ENCODE assay signal across 7 mouse cellular contexts in the genomic region with DNA sequence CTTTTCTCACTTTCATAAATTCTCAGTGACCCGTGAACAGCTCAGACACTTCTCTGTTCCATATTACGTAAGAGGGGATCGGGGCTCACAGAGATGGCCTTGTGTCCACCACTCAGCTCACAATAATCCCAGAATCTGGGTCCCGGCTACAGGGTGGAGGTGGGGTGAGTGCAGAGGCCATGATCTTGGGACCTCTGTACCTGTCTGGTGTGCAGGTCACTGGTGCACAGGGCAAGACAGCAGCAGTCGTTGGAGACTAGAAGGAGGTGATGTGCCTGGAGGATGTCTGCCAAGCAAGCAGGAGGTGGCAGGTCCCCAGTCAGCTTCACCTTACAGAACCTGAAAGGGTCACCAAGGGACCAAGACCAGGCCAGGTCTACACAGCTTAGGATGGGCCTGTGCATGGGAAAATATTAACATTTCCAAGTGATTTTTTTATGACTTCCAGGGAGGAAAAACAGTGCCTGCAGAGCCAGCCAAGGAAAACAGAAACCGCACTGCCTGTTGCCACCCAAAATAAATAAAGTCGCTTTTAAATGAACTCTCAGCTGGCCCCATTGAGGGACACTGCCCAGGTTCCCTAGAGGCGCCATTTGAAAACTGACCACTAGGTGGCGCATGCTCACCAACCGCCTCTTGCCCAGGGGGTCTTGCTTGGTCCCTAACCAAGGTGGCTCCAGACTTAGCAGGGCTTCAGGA. TPM values are rescaled to one million over a fixed set of nuclear protein-coding genes. Genes with fewer than 3 reads are reported as not detected.
DNase-seq lines count a peak whose midpoint lies in the region; ATAC-seq and TF ChIP-seq lines count a peak whose summit lies in the region.

No protein-coding gene starts in this region.

- H3K27me3 ChIP-seq in testis, adult 2 months (ENCODE audit: control insufficient read depth, insufficient read depth, low read length) = no peaks in the 10 kb centered on the region
- H3K27me3 ChIP-seq in heart, embryonic 10.5 days (ENCODE audit: insufficient read depth, poor library complexity, severe bottlenecking) = peaks cover 25% of the 10 kb centered on the region
- H3K27me3 ChIP-seq in midbrain, embryonic 14.5 days (ENCODE audit: control insufficient read depth, insufficient read depth, low read length) = no peaks in the 10 kb centered on the region

- H3K36me3 ChIP-seq in testis, adult 2 months (ENCODE audit: control insufficient read depth, insufficient read depth, low read length) = no peaks in the 10 kb centered on the region
- no peaks in the 10 kb centered on the region for H3K36me3 ChIP-seq in heart, embryonic 10.5 days
- H3K36me3 ChIP-seq in midbrain, embryonic 14.5 days (ENCODE audit: control insufficient read depth, insufficient read depth, low read length) = no peaks in the 10 kb centered on the region

- no peak overlapping the region for H3K9ac ChIP-seq in midbrain, embryonic 14.5 days (replicated peaks; ENCODE audit: low read length)

- no peaks in the 10 kb centered on the region for H3K9me3 ChIP-seq in heart, embryonic 10.5 days
- H3K9me3 ChIP-seq in midbrain, embryonic 14.5 days (ENCODE audit: control insufficient read depth, low read length) = no peaks in the 10 kb centered on the region

- no peak for TF ChIP-seq POLR2A in testis, adult 2 months (IDR thresholded peaks at IDR 0.05; ENCODE audit: control insufficient read depth, low read depth, low read length)

- whole genome bisulfite sequencing in heart, embryonic 10.5 days = 45% methylated on average over 10 of the region's 10 CpGs
- WGBS in midbrain, embryonic 14.5 days = 47% methylated on average over 10 of the region's 10 CpGs

- no peak overlapping the region for H3K27ac ChIP-seq in testis, adult 2 months (ENCODE audit: control insufficient read depth, insufficient read depth, low read depth, low read length)
- H3K27ac ChIP-seq in heart, embryonic 10.5 days = no peak overlapping the region
- no peak overlapping the region for H3K27ac ChIP-seq in midbrain, embryonic 14.5 days (replicated peaks; ENCODE audit: low read depth, low read length)

- no peak for DNase-seq in testis, postnatal 14 days (ENCODE audit: low spot score)
- DNase-seq in c-Kit-positive CD71-negative TER-119-negative erythroid progenitor cells, embryonic 14.5 days (ENCODE audit: low read depth) = peak; percentile 39
- DNase-seq in heart, embryonic 10.5 days (ENCODE audit: low spot score) = peak; percentile 78
- DNase-seq in kidney, postnatal 10 days = peak; percentile 73
- peak; percentile 71 for DNase-seq in midbrain, embryonic 14.5 days
- no peak for DNase-seq in cerebellum, adult 8-10 months

- H3K4me2 ChIP-seq in midbrain, embryonic 14.5 days (ENCODE audit: low read length) = no peak overlapping the region

- no peak for ATAC-seq in midbrain, embryonic 14.5 days (ENCODE audit: low FRiP score, low TSS enrichment)

- TF ChIP-seq CTCF in testis, adult 2 months (IDR thresholded peaks at IDR 0.05; ENCODE audit: control insufficient read depth, insufficient read depth, insufficient replicate concordance, low read depth, low read length) = peak; percentile 95

- H3K4me3 ChIP-seq in testis, adult 2 months (ENCODE audit: control insufficient read depth, low read depth, low read length) = no peak overlapping the region
- no peak overlapping the region for H3K4me3 ChIP-seq in heart, embryonic 10.5 days
- no peak overlapping the region for H3K4me3 ChIP-seq in midbrain, embryonic 14.5 days (replicated peaks; ENCODE audit: low read depth, low read length)

- no peaks in the 10 kb centered on the region for H3K4me1 ChIP-seq in testis, adult 2 months (ENCODE audit: control insufficient read depth, insufficient read depth, low read length)
- no peaks in the 10 kb centered on the region for H3K4me1 ChIP-seq in heart, embryonic 10.5 days
- no peaks in the 10 kb centered on the region for H3K4me1 ChIP-seq in midbrain, embryonic 14.5 days (ENCODE audit: control insufficient read depth, insufficient read depth, low read length)

RNA-seq across cellular contexts. Expression of a gene that starts 0.7 kb away (rescaled TPM):
- polyA plus RNA-seq in testis, adult 2 months (2012; rRNA removed) = 0.30 and 0.40 TPM in 2 replicates
- not detected in 2 replicates for polyA plus RNA-seq in heart, embryonic 10.5 days (2016; fragmentation: Nextera tagmentation; extraction: Ambion mirVana)
- 1.7 TPM in 1 of 2 replicates, not detected in the other for polyA plus RNA-seq in midbrain, embryonic 14.5 days (2014; fragmentation: Nextera tagmentation; extraction: Ambion mirVana)

RNA-seq across cellular contexts. Expression of a gene that starts 56.9 kb away (rescaled TPM):
- polyA plus RNA-seq in testis, adult 2 months (2012; rRNA removed) = 2.6 and 3.2 TPM in 2 replicates
- polyA plus RNA-seq in heart, embryonic 10.5 days (2016; fragmentation: Nextera tagmentation; extraction: Ambion mirVana) = 1.4 and 1.9 TPM in 2 replicates
- polyA plus RNA-seq in midbrain, embryonic 14.5 days (2014; fragmentation: Nextera tagmentation; extraction: Ambion mirVana) = 5.7 and 6.4 TPM in 2 replicates

Comparison
In these comparisons a context has a peak if more than half of its experiments do, and no peak if none do; other contexts are left out.
1. DNase-seq: peak in c-Kit-positive CD71-negative TER-119-negative erythroid progenitor cells, embryonic 14.5 days (single experiment), heart, embryonic 10.5 days (single experiment), kidney, postnatal 10 days (single experiment) and midbrain, embryonic 14.5 days (single experiment); none in testis, postnatal 14 days (single experiment) and cerebellum, adult 8-10 months (single experiment).